Mouse (Mus musculus) thymus, adult 2 months (tissue): ENCODE data around the gene Strip2.

ENCODE experiments used
- CTCF ChIP-seq: fragments of 200-500 bp; IDR thresholded peaks from 2 replicates; pipeline ENCODE4 v1.5.1; 2012; ENCODE audit warnings: mild to moderate bottlenecking, control low read depth, low read length, moderate library complexity, borderline replicate concordance; ENCODE audit not compliant: control insufficient read depth, poor library complexity, insufficient read depth; ENCODE audit errors: extremely low read depth
- POLR2A ChIP-seq: fragments of 200-500 bp; IDR thresholded peaks from 2 replicates; pipeline ENCODE4 v1.6.1; 2012; ENCODE audit warnings: mild to moderate bottlenecking, low read length, control low read depth, moderate library complexity; ENCODE audit not compliant: control insufficient read depth, poor library complexity, insufficient read depth; ENCODE audit errors: extremely low read depth

DNA sequence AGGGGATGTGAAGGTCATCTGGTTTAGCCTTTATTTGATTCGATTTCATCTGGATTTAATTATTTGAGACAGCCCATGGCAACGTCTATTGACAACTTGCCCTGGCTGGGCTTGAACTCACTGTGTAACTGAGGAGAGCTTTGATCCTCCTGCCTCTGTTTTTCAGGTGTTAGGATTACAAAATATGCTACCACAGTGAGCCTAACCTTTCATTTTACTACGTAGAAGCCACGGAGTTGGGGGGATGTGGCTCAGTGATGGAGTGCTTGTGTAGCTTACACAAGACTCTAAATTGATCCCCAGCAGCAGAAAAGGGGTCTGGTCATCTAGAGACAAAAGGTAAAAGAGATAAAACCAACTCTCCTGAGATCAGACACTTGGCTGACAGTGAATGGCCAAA lies 1.1 kb downstream of the Strip2 start:
- TF ChIP-seq CTCF, result no peak
- TF ChIP-seq POLR2A, result no peak
